Mouse (Mus musculus) liver, embryonic 11.5 days (tissue): ENCODE results near the gene Iqcf3. TPM values are rescaled to one million over a fixed set of nuclear protein-coding genes. Genes with fewer than 3 reads are reported as not detected.

Experiments
- ATAC-seq: fragments of 200-750 bp; cut with Nextera tagmentation; replicated peaks from 2 replicates; pipeline ENCODE4 v1.8.0; 2017; ENCODE audit warnings: moderate number of reproducible peaks, mild to moderate bottlenecking, moderate TSS enrichment, moderate library complexity; ENCODE audit not compliant: low FRiP score
- DNase-seq: peaks from one replicate; pipeline ENCODE4 v3.0.0-alpha.2; 2017; ENCODE audit warnings: low spot score
- H3K27ac ChIP-seq: fragments of 300-500 bp; sonication (generic); 2 replicates; pipeline ENCODE4 v1.5.1; 2014; ENCODE audit warnings: mild to moderate bottlenecking, low read depth, low read length, control low read depth
- H3K27me3 ChIP-seq: fragments of 300-500 bp; sonication (generic); replicated peaks from 2 replicates; pipeline ENCODE4 v1.6.1; 2014; ENCODE audit warnings: low read length, mixed read lengths; ENCODE audit not compliant: control insufficient read depth, insufficient read depth
- H3K36me3 ChIP-seq: fragments of 300-500 bp; sonication (generic); 2 replicates; pipeline ENCODE4 v1.6.1; 2014; ENCODE audit warnings: mild to moderate bottlenecking, low read length, moderate library complexity, mixed read lengths; ENCODE audit not compliant: control insufficient read depth, insufficient read depth
- H3K4me1 ChIP-seq: fragments of 300-500 bp; sonication (generic); replicated peaks from 2 replicates; pipeline ENCODE4 v1.6.1; 2014; ENCODE audit warnings: low read length, mixed read lengths; ENCODE audit not compliant: control insufficient read depth, insufficient read depth
- H3K4me2 ChIP-seq: fragments of 300-500 bp; sonication (generic); 2 replicates; pipeline ENCODE4 v1.6.1; 2014; ENCODE audit warnings: mild to moderate bottlenecking, control low read depth, moderate library complexity
- H3K4me3 ChIP-seq: fragments of 300-500 bp; sonication (generic); 2 replicates; pipeline ENCODE4 v1.5.1; 2014; ENCODE audit warnings: low read depth, low read length, control low read depth
- H3K9ac ChIP-seq: fragments of 300-500 bp; sonication (generic); 2 replicates; pipeline ENCODE4 v1.6.1; 2014; ENCODE audit warnings: low read depth, low read length, control low read depth
- H3K9me3 ChIP-seq: fragments of 300-500 bp; sonication (generic); 2 replicates; pipeline ENCODE4 v1.6.1; 2016; ENCODE audit warnings: low read length, inconsistent platforms, mixed read lengths; ENCODE audit not compliant: control insufficient read depth
- WGBS: fragments of 180-500 bp; shearing (Covaris S2); extraction: QIAGEN DNeasy Blood & Tissue Kit; methylation state at CpG from one replicate; pipeline ENCODE4 v1.1.7; 2014; 5-methylcytosine and 5-hydroxymethylcytosine counted together
- polyA plus RNA-seq: library from polyadenylated mRNA; unstranded; fragments of >200 nt; fragmentation: Nextera tagmentation; extraction: Ambion mirVana; gene quantifications from 2 replicates; pipeline ENCODE4 v1.2.1, GENCODE M21; 2014

Gene Iqcf3
- polyA plus RNA-seq, 1 experiment from 2014 or later = not detected

- no peaks in the 10 kb centered on the region for H3K9me3 ChIP-seq
- no peak for DNase-seq
- no peak overlapping the region for H3K4me2 ChIP-seq
- peaks cover 15% of the 10 kb centered on the region for H3K36me3 ChIP-seq
- 78% methylated on average over 15 of the region's 15 CpGs for WGBS
- no peak overlapping the region for H3K27ac ChIP-seq
- H3K9ac ChIP-seq = no peak overlapping the region
- no peak for ATAC-seq
- peaks cover 16% of the 10 kb centered on the region for H3K27me3 ChIP-seq
- H3K4me3 ChIP-seq = no peak overlapping the region
- H3K4me1 ChIP-seq = peaks cover 29% of the 10 kb centered on the region
Observed at GRCm38 (mm10) chr9:106459946-106460345, 101.5 kb downstream of the Iqcf3 start.

GRCm38 (mm10) chr9:106457920-106458319 is 103.5 kb downstream of the Iqcf3 start:
- Histone ChIP-seq H3K4me1 (peaks cover 33% of the 10 kb centered on the region), H3K27me3 (no peaks in the 10 kb centered on the region; the same call in 1 of the 2 replicates), H3K36me3 (peaks cover 13% of the 10 kb centered on the region), H3K4me2 (no peak overlapping the region), H3K4me3 (no peak overlapping the region), H3K9me3 (no peaks in the 10 kb centered on the region), H3K9ac (no peak overlapping the region), H3K27ac (no peak overlapping the region)
- DNase-seq = no peak
- WGBS = 77% methylated on average over 5 of the region's 5 CpGs
- ATAC-seq = no peak

- Histone ChIP-seq H3K4me1 (peaks cover 38% of the 10 kb centered on the region), H3K9me3 (no peaks in the 10 kb centered on the region), H3K27ac (0 out of 2 replicates have a peak overlapping the region, but pooled peaks have one; percentile 8), H3K4me3 (no peak overlapping the region), H3K36me3 (peaks cover 12% of the 10 kb centered on the region), H3K4me2 (peak overlapping the region; percentile 91), H3K27me3 (no peaks in the 10 kb centered on the region), H3K9ac (no peak overlapping the region)
- DNase-seq = no peak
- ATAC-seq = no peak
- 72% methylated on average over 9 of the region's 9 CpGs for WGBS
Observed at GRCm38 (mm10) chr9:106457163-106457559, 104.3 kb downstream of the Iqcf3 start.

GRCm38 (mm10) chr9:106456325-106457162 is 104.9 kb downstream of the Iqcf3 start:
- DNase-seq (no peak), ATAC-seq (no peak)
- H3K27ac ChIP-seq = peak overlapping the region; percentile 19; the same call in 1 of the 2 replicates
- H3K9ac ChIP-seq = no peak overlapping the region
- peaks cover 7% of the 10 kb centered on the region for H3K36me3 ChIP-seq
- no peaks in the 10 kb centered on the region for H3K27me3 ChIP-seq
- 56% methylated on average over 14 of the region's 15 CpGs for WGBS
- peaks cover 38% of the 10 kb centered on the region for H3K4me1 ChIP-seq
- peak overlapping the region; percentile 91 for H3K4me2 ChIP-seq
- peak overlapping the region; percentile 75 for H3K4me3 ChIP-seq
- H3K9me3 ChIP-seq = no peaks in the 10 kb centered on the region

- ATAC-seq = peak; percentile 10; the same call in 1 of the 2 replicates
- H3K4me3 ChIP-seq = peak overlapping the region; percentile 75
- no peak for DNase-seq
- peaks cover 2% of the 10 kb centered on the region; the same call in 1 of the 2 replicates for H3K36me3 ChIP-seq
- H3K27ac ChIP-seq = peak overlapping the region; percentile 52
- H3K4me1 ChIP-seq = peaks cover 49% of the 10 kb centered on the region
- peak overlapping the region; percentile 91 for H3K4me2 ChIP-seq
- H3K9ac ChIP-seq = peak overlapping the region; percentile 73
- no peaks in the 10 kb centered on the region for H3K27me3 ChIP-seq
- H3K9me3 ChIP-seq = no peaks in the 10 kb centered on the region
- 12% methylated on average over 17 of the region's 17 CpGs for WGBS
Observed at GRCm38 (mm10) chr9:106454888-106455681, 106.3 kb downstream of the Iqcf3 start.

- no peaks in the 10 kb centered on the region for H3K9me3 ChIP-seq
- no peaks in the 10 kb centered on the region for H3K27me3 ChIP-seq
- H3K4me3 ChIP-seq = peak overlapping the region; percentile 75
- no peak for DNase-seq
- H3K4me1 ChIP-seq = peaks cover 53% of the 10 kb centered on the region
- peak overlapping the region; percentile 73 for H3K9ac ChIP-seq
- peak overlapping the region; percentile 91 for H3K4me2 ChIP-seq
- 6% methylated on average over 15 of the region's 20 CpGs for WGBS
- peak; percentile 11 for ATAC-seq
- H3K27ac ChIP-seq = peak overlapping the region; percentile 52
- H3K36me3 ChIP-seq = no peaks in the 10 kb centered on the region
Observed at GRCm38 (mm10) chr9:106454071-106454761, 107.2 kb downstream of the Iqcf3 start.

GRCm38 (mm10) chr9:106453271-106454070 is 108.0 kb downstream of the Iqcf3 start, which contains the start of gene Pcbp4:
Gene Pcbp4, plus strand, starts transcription at chr9:106453291.
- Histone ChIP-seq H3K36me3 (no peaks in the 10 kb centered on the region), H3K4me1 (peaks cover 59% of the 10 kb centered on the region), H3K4me3 (peak within 1 kb of the TSS; percentile 75), H3K9me3 (no peaks in the 10 kb centered on the region), H3K27me3 (no peaks in the 10 kb centered on the region), H3K27ac (peak within 1 kb of the TSS; percentile 83), H3K4me2 (peak within 1 kb of the TSS; percentile 91), H3K9ac (peak within 1 kb of the TSS; percentile 73)
- WGBS = 2% methylated on average over 55 of the region's 74 CpGs
- peak; percentile 81 for DNase-seq
- ATAC-seq = peak; percentile 70
